Mouse (Mus musculus) T-cell, adult 2 months (primary cell): ENCODE measurements around the gene Capn1.
"Not testable (repeated sequence)": the region's sequence is repeated elsewhere in the genome, so short reads cannot be mapped to it uniquely, and the experiment has no call there.

ENCODE experiments used
- DNase-seq: peaks from one replicate; pipeline ENCODE4 v3.0.0; 2022; ENCODE audit warnings: low spot score

The Capn1 gene

GRCm38 (mm10) chr19:6015511-6016315, at the start of gene Capn1:
Gene Capn1 (minus strand): TSS chr19:6015897.
- peak; percentile 74 for DNase-seq

- no peak for DNase-seq
These were observed 47.4 kb upstream of the Capn1 start for GRCm38 (mm10) chr19:6063081-6063480.

GRCm38 (mm10) chr19:6062418-6062817, 46.7 kb upstream of the Capn1 start:
- DNase-seq: no peak

- DNase-seq: peak; percentile 49
These were observed 46.1 kb upstream of the Capn1 start for GRCm38 (mm10) chr19:6061641-6062302.

GRCm38 (mm10) chr19:6061021-6061533, 45.4 kb upstream of the Capn1 start, which contains the start of gene Znhit2:
Gene Znhit2 (plus strand): TSS chr19:6061192.
- DNase-seq: peak; percentile 96

- DNase-seq: no peak
These were observed 43.3 kb upstream of the Capn1 start for GRCm38 (mm10) chr19:6058966-6059365.

GRCm38 (mm10) chr19:6058513-6058912, 42.8 kb upstream of the Capn1 start:
- no peak for DNase-seq

GRCm38 (mm10) chr19:6057313-6058096, 41.8 kb upstream of the Capn1 start, which contains the start of the genes Mrpl49 and Fau:
Gene Mrpl49 (minus strand): TSS chr19:6057785.
Gene Fau (plus strand): TSS chr19:6057844.
- DNase-seq: peak; percentile 99

GRCm38 (mm10) chr19:6056696-6057095, 41.0 kb upstream of the Capn1 start:
- DNase-seq: no peak

GRCm38 (mm10) chr19:6054296-6054695, 38.6 kb upstream of the Capn1 start:
- DNase-seq: no peak

- DNase-seq: no peak
These were observed 36.8 kb upstream of the Capn1 start for GRCm38 (mm10) chr19:6052516-6052915.

- no peak for DNase-seq
These were observed 33.1 kb upstream of the Capn1 start for GRCm38 (mm10) chr19:6048681-6049410.

GRCm38 (mm10) chr19:6047899-6048166, 32.1 kb upstream of the Capn1 start:
- no peak for DNase-seq

GRCm38 (mm10) chr19:6047154-6047898, 31.6 kb upstream of the Capn1 start:
- DNase-seq: no peak

- peak; percentile 92 for DNase-seq
These were observed 30.8 kb upstream of the Capn1 start, which contains the start of gene Syvn1 for GRCm38 (mm10) chr19:6046294-6047153. Gene Syvn1 (plus strand): TSS chr19:6046576.

- peak; percentile 45 for DNase-seq
These were observed 29.9 kb upstream of the Capn1 start for GRCm38 (mm10) chr19:6045366-6046293.

GRCm38 (mm10) chr19:6044102-6044501, 28.4 kb upstream of the Capn1 start:
- DNase-seq: not testable (repeated sequence)

- DNase-seq: no peak
These were observed 26.6 kb upstream of the Capn1 start for GRCm38 (mm10) chr19:6042293-6042692.

GRCm38 (mm10) chr19:6040002-6040401, 24.3 kb upstream of the Capn1 start:
- no peak for DNase-seq
